Mouse (Mus musculus) thymus, adult 18-20 months (tissue): ENCODE data around the gene Vasn.

Experiments used
- DNase-seq, 2 experiments: peaks; one replicate each; pipeline ENCODE4 v3.0.0; 2022; ENCODE audit warnings: mixed read lengths in 2 of 2

Vasn gene

GRCm38 (mm10) chr16:4639831-4640237, at the start of gene Vasn, which contains the start of gene Dnaja3:
Vasn (plus strand) TSS chr16:4639941.
Dnaja3 (plus strand) TSS chr16:4639989.
- DNase-seq, result no peak

- DNase-seq, result no peak
Measured at GRCm38 (mm10) chr16:4590236-4590635, 49.5 kb upstream of the Vasn start.

GRCm38 (mm10) chr16:4592909-4593875, 46.5 kb upstream of the Vasn start:
- no peak for DNase-seq

GRCm38 (mm10) chr16:4593971-4594813, 45.5 kb upstream of the Vasn start, which contains the start of gene Glis2:
Glis2 (plus strand) TSS chr16:4594713.
- no peak for DNase-seq

DNA sequence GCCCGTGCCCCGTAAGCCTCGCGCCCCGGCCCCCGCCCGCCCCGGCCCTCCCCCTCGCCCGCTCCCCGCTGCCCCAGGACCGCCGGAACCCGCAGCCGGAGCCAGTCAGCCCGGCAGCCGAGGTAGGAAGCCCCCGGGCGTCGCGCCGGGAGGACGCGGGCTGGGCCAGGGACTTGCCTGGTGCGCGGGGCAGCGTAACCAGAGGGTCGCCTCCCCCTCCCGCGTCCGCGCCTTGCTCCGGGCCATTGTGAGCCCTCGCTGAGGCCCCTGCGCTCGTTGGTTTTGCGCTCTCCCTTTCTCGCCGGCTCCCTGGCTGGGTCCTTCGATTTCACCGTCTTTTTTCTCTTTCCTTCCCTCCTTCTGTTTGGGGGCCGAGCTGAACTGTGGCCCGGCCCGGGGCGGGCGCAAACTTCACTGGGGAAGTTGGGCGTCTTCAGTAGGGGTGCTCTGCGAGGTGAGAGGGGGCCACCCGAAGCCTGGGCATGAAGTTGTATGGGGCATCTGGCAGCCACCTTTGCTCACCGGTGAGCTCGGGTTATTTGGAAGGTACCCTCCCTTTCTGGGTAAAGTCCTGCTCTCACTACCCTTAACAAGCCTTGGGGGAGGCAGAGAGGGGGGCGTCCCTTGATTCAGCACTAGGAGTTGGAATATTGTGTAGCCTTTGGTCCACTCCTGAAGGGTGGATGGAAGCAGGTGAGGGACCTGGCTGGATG, 44.8 kb upstream of the Vasn start:
- DNase-seq, result no peak

DNA sequence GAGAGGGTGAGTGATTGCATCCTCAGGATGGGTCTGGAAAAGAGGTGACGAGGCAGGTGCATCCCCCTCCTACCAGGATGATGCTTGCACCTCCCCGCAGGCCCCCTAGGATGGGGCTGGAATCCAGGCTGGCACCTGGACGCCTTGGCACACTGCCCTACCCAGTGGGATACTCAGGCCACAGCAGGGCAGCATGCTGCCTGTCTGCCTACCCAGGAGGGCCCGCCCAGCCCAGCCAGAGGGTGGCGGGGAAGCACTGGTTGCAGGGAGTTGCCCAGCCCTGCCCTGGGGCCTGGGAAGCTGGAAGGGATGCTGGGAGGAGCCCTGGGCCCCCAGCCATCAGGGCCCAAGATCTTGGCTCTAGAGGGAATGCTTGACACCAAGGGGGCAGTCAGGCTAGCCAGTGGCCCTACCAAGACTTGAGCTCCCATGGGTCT, 44.2 kb upstream of the Vasn start:
- DNase-seq, result no peak

GRCm38 (mm10) chr16:4596141-4596728, 43.5 kb upstream of the Vasn start:
- DNase-seq, result no peak

- no peak for DNase-seq
Measured at GRCm38 (mm10) chr16:4596836-4597235, 42.9 kb upstream of the Vasn start.

- DNase-seq, result no peak
Measured at GRCm38 (mm10) chr16:4597296-4597695, 42.4 kb upstream of the Vasn start.

- DNase-seq, result no peak
Measured at GRCm38 (mm10) chr16:4598041-4598440, 41.7 kb upstream of the Vasn start.

DNA sequence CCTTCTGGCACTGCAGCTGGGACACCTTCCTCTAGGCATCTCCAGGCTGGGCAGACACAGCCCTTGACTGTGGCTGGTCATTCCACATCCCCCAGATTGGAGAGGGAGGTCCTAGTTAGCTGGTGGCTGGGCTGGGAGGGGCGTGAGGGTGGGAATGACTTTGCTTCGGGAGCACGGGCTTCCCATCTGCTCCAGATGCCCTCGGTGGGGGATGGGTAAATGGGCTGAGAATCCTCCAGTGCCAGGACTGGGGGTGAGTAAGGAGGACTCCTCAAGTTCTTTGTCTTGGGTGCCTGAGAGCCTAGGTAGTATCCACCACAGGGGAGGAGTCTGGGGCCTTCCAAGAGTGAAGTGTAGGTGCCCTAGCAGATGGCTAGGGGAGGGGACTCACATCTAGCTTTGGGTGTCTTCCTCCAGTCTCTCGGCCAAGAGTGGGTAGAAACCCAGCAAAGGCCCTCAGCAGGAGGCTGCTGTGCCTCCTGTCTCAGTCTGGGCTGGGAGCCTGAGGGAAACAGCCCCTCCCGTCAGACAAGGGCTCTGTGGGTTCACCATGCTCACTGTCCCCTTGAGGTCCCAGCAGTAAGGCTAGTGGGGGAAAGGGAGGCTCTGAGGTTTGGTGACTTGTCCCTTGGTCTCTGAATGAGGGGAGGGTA, 40.7 kb upstream of the Vasn start:
- DNase-seq, result no peak

- DNase-seq, result no peak
Measured at GRCm38 (mm10) chr16:4599616-4600015, 40.1 kb upstream of the Vasn start.

GRCm38 (mm10) chr16:4600701-4601310, 38.9 kb upstream of the Vasn start:
- no peak for DNase-seq

- no peak for DNase-seq
Measured at GRCm38 (mm10) chr16:4602189-4602588, 37.6 kb upstream of the Vasn start.

DNA sequence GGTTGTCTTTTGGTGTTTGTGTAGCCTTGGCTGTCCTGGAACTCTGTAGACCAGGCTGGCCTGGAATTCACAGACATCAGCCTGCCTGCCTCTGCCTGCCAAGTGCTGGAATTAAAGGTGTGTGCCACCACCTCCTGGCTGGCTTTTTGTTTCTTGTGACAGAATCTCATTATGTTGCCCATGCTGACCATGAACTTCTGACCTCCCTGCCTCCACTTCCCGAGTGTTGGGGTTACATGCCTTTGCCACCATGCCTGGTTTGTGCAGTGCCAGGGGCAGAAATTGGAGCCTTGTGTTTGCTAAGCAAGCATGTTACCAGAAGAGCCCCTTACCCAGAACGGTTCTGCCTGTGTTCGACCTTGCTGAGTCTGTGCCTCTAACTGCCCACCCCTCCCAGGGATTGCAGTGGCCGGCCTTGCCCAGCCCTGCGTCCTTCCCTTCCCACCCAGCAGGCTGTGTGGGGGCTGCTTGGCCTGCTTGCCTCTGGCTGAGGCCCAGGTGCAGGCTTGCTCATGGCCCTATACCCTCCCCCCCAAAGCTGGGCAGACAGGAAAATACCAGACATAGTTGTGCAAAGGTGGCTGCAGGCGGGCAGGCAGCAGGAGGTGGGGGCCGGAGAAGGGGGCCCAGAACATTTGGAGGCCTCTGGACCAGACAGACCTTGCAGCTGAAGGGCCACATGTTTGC, 36.8 kb upstream of the Vasn start:
- DNase-seq, result no peak

DNA sequence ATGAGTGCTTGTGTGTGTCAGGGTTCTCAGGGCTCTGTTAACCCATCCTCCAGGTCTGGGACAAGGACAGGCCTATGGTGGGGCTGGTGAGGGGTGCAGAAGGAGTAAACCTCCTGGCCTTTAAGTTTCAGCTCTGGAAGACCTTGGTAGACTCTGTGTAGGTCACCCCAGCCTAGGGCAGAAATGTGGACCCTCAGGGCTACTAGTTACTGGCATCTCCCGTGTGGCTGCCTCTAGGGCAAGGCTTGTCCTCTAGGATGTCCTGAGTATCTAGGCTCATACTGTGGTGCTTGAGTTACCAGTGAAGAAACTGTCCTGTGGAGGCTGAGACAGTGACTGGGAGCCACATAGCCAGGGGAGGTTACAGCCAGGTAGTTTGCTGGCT, 36.3 kb upstream of the Vasn start:
- no peak for DNase-seq

- no peak for DNase-seq
Measured at GRCm38 (mm10) chr16:4604293-4604837, 35.4 kb upstream of the Vasn start.

- DNase-seq, result no peak
Measured at GRCm38 (mm10) chr16:4605514-4606131, 34.1 kb upstream of the Vasn start.

DNA sequence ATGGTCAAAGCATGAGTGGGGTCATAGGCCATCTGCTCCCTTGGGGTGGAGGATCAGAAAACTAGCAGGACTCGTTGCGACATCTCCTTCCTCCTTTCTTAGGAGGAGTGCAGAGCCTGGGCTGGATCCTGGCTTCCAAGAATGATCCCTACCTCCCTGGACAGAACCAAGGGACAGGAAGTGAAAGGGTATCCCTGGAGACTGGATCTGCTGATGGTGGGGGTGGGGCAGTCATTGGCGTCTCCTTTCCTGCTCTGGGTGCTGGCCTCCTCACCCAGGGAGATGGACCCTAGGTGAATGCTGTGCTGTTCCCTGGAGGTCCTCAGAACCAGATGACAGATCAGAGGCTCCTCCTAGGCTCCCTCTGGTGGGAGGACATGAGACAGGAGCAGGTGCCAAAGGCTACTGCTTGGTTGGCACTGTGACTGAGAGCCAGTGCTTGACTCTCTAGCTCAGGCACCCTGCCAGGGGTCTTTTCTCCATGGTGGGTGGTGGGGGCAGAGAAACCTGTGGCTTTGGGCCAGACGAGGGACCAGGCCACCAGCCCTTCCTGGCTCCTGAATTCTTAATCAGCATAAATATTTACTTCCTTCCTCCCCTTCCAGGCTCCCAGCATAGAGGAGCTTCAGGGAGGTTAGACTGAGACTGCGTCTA, 33.2 kb upstream of the Vasn start:
- DNase-seq, result no peak
